Mouse (Mus musculus) heart, postnatal 0 days (tissue): ENCODE data around the gene S100a6.

ENCODE experiments used
- CTCF ChIP-seq: IDR thresholded peaks from 2 replicates; pipeline ENCODE4 v1.5.1; 2016; ENCODE audit warnings: antibody characterized with exemption, control low read depth, low read depth
- EP300 ChIP-seq: IDR thresholded peaks from 2 replicates; pipeline ENCODE4 v1.6.1; 2016; ENCODE audit warnings: antibody characterized with exemption, low read depth

DNA sequence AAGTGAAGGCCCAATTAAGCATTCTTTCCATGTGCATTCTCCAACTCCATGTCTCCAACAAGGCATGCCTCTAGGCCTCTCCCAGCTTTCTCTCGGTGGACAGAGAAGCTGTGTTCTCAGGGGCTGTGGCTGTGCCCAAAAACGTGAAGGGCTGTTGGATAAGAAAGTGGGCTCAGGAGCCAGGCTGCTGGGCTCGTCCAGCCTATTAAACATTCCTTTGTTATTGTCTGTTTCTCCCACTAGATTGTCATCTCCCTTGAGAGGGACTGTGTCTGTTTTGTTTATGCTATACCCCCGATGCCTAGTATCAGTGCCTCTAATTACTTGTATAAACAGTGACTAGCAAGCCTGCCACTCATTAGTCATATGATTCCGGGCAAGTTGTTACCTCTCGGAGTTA is 14.9 kb upstream of the S100a6 start:
- no peak for TF ChIP-seq CTCF
- no peak for TF ChIP-seq EP300
